Mouse (Mus musculus) sigmoid colon, adult 10 weeks (tissue): ENCODE measurements around the gene Rftn1. TPM values are rescaled to one million over a fixed set of nuclear protein-coding genes. Genes with fewer than 3 reads are reported as not detected.

ENCODE experiments used
- polyA plus RNA-seq: library from polyadenylated mRNA; stranded (reverse); fragments of 350-450 nt; fragmentation: Illumina TruSeq; extraction: RNeasy Lipid Tissue Mini Kit (QIAGEN cat#74804); gene quantifications from one replicate; pipeline ENCODE4 v1.2.3, GENCODE M21; 2014; ENCODE audit warnings: low read depth, low replicate concordance

Gene Rftn1
- polyA plus RNA-seq, result 2.2 TPM

DNA sequence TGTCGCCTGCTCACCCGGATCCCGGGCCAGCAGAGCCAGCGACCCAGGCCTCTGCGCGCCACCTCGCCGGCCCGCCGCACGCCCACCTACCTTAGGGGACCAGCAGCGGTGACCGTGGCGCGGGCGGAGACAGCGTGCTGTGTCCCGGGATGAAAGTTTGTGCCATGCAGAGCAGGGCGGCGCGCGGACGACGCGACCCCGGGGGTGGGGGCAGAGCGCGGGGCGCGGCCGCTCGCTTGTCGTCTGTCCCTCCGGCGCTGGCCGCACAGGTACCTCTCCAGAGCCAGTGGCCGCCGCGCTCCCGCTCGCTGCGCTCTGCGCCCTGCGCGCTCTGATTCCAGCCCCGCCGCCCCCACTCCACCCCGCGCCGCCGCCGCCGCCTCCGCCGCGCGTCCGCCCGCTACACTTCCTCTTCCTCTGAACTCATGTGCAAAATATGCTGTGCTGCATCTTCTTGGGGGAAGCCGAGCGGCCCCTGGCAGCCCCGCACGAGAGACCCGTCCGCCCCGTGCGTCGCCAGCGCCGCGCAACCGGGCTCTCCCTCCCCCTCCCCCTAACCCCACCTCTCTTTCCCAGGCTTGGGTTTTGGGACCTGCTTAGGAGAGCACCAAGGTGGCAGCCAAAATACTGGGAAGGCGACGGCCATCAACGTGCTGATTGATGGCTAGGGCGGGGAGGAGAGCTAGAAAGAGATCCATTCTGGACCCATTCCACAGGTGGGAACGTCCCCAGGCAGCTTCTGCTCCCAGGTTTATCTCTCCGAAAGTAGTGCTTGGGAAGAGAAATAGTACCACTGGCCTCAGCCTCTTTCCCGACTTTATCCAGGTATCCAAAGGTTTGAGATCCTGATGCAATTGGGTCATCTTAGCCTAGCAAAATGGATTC lies at the start of gene Rftn1:
TSS of gene Rftn1 (minus strand) at position 544 of the 885 bp plus-strand sequence.

Other genes with a start within 250 kb of the Rftn1 start
- 2.1 TPM for gene Dazl, start 103.0 kb upstream of the Rftn1 start, polyA plus RNA-seq